Mouse (Mus musculus): ENCODE results near the gene Frmpd4. TPM values are rescaled to one million over a fixed set of nuclear protein-coding genes. Genes with fewer than 3 reads are reported as not detected.

Frmpd4 gene
- polyA plus RNA-seq, 1 experiment from 2014 or later: 0.18 TPM

DNA sequence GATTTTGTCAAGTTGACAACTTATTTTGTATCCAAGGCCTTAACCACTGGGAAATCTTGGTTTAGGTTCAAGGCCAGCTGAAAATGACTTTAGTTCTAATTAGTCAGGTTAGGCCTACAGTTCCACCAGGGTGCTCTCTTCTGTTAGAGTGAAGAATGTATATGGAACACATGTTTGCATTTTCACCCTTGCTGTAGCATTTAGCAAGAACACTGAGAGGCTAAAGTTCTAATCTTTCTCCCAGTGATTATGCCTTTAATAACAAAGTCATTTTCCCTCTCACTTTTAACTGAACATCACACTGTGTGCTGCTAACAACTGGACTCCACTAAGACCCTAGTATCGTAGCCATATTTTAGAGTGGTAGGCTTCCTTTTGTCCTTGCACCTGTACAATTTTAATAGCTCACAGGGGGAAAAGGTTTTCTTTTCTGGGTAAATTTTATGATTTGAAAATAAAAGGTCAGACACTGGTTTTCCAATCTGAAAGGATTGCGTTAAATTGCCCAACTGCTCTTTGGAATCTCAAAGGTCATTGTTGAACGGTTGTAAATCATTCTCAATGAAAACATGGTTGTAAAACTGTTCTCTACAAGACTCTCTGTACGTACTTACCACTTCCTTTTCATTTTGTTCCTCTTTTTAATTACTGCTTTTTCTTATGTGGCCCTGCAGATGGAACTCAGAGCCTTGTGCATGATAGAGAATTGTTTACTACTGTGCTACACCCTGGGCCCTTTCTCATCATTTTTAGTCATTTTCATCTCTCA is 1093.4 kb downstream of the Frmpd4 start:
- no peaks in the 10 kb centered on the region for H3K9me3 ChIP-seq (ENCODE audit: control insufficient read depth, low read length)
- H3K4me2 ChIP-seq (ENCODE audit: low read length): no peak overlapping the region
- no peaks in the 10 kb centered on the region for H3K4me1 ChIP-seq (replicated peaks; ENCODE audit: control insufficient read depth, insufficient read depth, low read length)
- DNase-seq (ENCODE audit: low spot score): no peak
- H3K27ac ChIP-seq (ENCODE audit: low read depth): 0 out of 2 replicates have a peak overlapping the region, but pooled peaks have one; percentile 27
- no peak; the same call in 1 of the 2 replicates for ATAC-seq (replicated peaks; ENCODE audit: low FRiP score, low TSS enrichment, low read depth)
- H3K4me3 ChIP-seq (ENCODE audit: low read depth, low read length): no peak overlapping the region
- peaks cover 2% of the 10 kb centered on the region; the same call in 1 of the 2 replicates for H3K27me3 ChIP-seq (replicated peaks; ENCODE audit: control insufficient read depth, insufficient read depth, low read length)
- 46% methylated on average over 4 of the region's 4 CpGs for WGBS
- H3K36me3 ChIP-seq (ENCODE audit: control insufficient read depth, insufficient read depth, low read length): no peaks in the 10 kb centered on the region
- H3K9ac ChIP-seq (ENCODE audit: low read length): no peak overlapping the region

DNA sequence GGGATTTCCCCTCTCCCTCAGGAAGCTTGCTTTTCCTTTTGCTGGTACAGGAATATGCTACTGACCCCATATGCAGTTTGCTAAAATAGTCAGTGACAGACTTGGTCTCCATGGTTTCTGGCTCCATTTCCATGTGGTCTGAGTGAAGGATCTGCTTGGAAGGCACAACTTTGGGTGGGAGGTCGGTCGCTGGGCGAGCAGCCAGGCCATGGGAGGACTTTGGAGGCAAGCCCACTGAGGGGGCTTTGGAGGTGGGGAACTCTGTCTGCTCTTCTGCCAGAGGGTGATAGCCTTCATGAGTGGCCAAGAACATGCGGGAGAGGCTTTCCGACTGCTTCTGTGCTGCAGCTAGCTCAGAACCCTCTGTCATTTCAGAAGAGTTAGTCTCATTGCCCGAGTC is 1099.4 kb downstream of the Frmpd4 start:
- Histone ChIP-seq H3K27ac (ENCODE audit: low read depth) (no peak overlapping the region), H3K9ac (ENCODE audit: low read length) (no peak overlapping the region), H3K4me2 (ENCODE audit: low read length) (no peak overlapping the region), H3K27me3 (replicated peaks; ENCODE audit: control insufficient read depth, insufficient read depth, low read length) (no peaks in the 10 kb centered on the region), H3K9me3 (ENCODE audit: control insufficient read depth, low read length) (no peaks in the 10 kb centered on the region), H3K4me3 (ENCODE audit: low read depth, low read length) (no peak overlapping the region), H3K36me3 (ENCODE audit: control insufficient read depth, insufficient read depth, low read length) (no peaks in the 10 kb centered on the region), H3K4me1 (replicated peaks; ENCODE audit: control insufficient read depth, insufficient read depth, low read length) (no peaks in the 10 kb centered on the region)
- DNase-seq (ENCODE audit: low spot score) (no peak), ATAC-seq (replicated peaks; ENCODE audit: low FRiP score, low TSS enrichment, low read depth) (no peak)
- WGBS: 82% methylated on average over 6 of the region's 6 CpGs

DNA sequence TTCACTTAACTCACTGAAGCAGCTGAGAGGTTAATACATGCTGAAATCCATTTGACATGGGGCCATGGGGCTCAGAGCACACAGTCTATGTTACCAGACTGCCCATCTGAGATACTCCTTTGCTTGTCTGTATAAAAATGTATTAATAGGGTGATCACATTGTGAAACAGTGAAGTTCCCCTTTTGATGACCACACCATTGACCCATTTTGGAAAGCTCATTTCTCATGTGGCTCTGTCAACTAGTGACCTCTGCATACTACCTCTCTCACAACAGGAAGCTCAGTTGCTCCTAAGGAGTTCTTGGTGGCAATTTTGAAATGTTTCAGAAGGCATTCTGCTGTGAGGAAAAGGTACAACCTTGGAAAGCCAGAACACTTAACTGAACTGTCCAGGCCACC is 1142.1 kb downstream of the Frmpd4 start:
- DNase-seq (ENCODE audit: low spot score) (no peak), ATAC-seq (replicated peaks; ENCODE audit: low FRiP score, low TSS enrichment, low read depth) (no peak)
- no peak overlapping the region for H3K4me3 ChIP-seq (ENCODE audit: low read depth, low read length)
- H3K9ac ChIP-seq (ENCODE audit: low read length): no peak overlapping the region
- H3K27me3 ChIP-seq (replicated peaks; ENCODE audit: control insufficient read depth, insufficient read depth, low read length): peaks cover 2% of the 10 kb centered on the region; the same call in 1 of the 2 replicates
- H3K27ac ChIP-seq (ENCODE audit: low read depth): no peak overlapping the region
- H3K36me3 ChIP-seq (ENCODE audit: control insufficient read depth, insufficient read depth, low read length): no peaks in the 10 kb centered on the region
- no peaks in the 10 kb centered on the region for H3K4me1 ChIP-seq (replicated peaks; ENCODE audit: control insufficient read depth, insufficient read depth, low read length)
- no peaks in the 10 kb centered on the region for H3K9me3 ChIP-seq (ENCODE audit: control insufficient read depth, low read length)
- no peak overlapping the region for H3K4me2 ChIP-seq (ENCODE audit: low read length)

DNA sequence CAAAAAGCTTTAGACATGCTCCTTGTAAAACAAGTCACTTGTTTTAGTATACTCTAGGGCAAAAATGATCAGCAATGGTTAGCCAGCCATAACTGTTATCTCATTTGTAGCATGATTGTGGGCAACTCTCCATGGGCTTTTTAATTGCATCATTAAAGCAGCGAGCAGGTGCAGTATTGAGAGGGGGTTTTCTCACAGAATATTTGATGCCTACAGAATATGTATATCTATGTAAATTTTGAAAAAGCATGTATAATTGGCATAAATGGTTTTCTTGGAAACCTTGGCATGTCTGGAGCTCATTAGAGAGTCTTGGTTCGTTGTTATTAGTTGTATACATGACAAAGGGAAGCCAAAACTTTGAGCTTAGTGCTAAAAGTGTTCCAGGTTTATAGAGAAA is 1143.1 kb downstream of the Frmpd4 start:
- Histone ChIP-seq H3K27ac (ENCODE audit: low read depth) (no peak overlapping the region), H3K27me3 (replicated peaks; ENCODE audit: control insufficient read depth, insufficient read depth, low read length) (peaks cover 2% of the 10 kb centered on the region; the same call in 1 of the 2 replicates), H3K36me3 (ENCODE audit: control insufficient read depth, insufficient read depth, low read length) (no peaks in the 10 kb centered on the region), H3K4me1 (replicated peaks; ENCODE audit: control insufficient read depth, insufficient read depth, low read length) (no peaks in the 10 kb centered on the region), H3K4me3 (ENCODE audit: low read depth, low read length) (no peak overlapping the region), H3K9me3 (ENCODE audit: control insufficient read depth, low read length) (no peaks in the 10 kb centered on the region), H3K4me2 (ENCODE audit: low read length) (no peak overlapping the region), H3K9ac (ENCODE audit: low read length) (no peak overlapping the region)
- DNase-seq (ENCODE audit: low spot score): no peak
- ATAC-seq (replicated peaks; ENCODE audit: low FRiP score, low TSS enrichment, low read depth): no peak
- 70% methylated on average over 2 of the region's 2 CpGs for WGBS

Other genes starting within 250 kb of the Frmpd4 start
- gene Msl3, start 96.7 kb upstream of the Frmpd4 start, polyA plus RNA-seq (2014; fragmentation: Nextera tagmentation; extraction: Ambion mirVana): 38.0 and 45.8 TPM in 2 replicates
- gene Arhgap6, start 217.9 kb upstream of the Frmpd4 start, polyA plus RNA-seq (2014; fragmentation: Nextera tagmentation; extraction: Ambion mirVana): 7.9 and 8.1 TPM in 2 replicates